Comparison of ENCODE assay signal across 21 mouse cellular contexts in genomic region chr11:118152964-118153363, GRCm38 (mm10). TPM values are rescaled to one million over a fixed set of nuclear protein-coding genes. Genes with fewer than 3 reads are reported as not detected.
A peak's percentile ranks its signal among the peaks of the same experiment; 100 is the strongest.
DNase-seq lines count a peak whose midpoint lies in the region; ATAC-seq and TF ChIP-seq lines count a peak whose summit lies in the region.
"Had no signal": no experiment of that assay in that cellular context is flagged by ENCODE, and none has a peak within 500 bp of the region (broad histone marks: within the 10 kb centered on the region; RNA-seq: fewer than 3 reads in every experiment).

No protein-coding gene starts in this region.

- no peak for TF ChIP-seq CTCF in heart, postnatal 0 days (IDR thresholded peaks at IDR 0.05; ENCODE audit: low read depth)

- H3K9me3 ChIP-seq in heart, postnatal 0 days (replicated peaks; ENCODE audit: control insufficient read depth, low read length) = 0 out of 2 replicates have a peak, but pooled peaks cover 4% of the 10 kb centered on the region
- H3K9me3 ChIP-seq in megakaryocyte, embryonic 14.5 days = peaks cover 25% of the 10 kb centered on the region
- H3K9me3 ChIP-seq: embryonic facial prominence, embryonic 15.5 days; liver, embryonic 12.5 days; midbrain, embryonic 15.5 days; neural tube, embryonic 12.5 days had no signal

- TF ChIP-seq EP300 in heart, postnatal 0 days (IDR thresholded peaks at IDR 0.05; ENCODE audit: low read depth) = no peak

- no peak overlapping the region for H3K4me2 ChIP-seq in heart, postnatal 0 days (ENCODE audit: low read depth, low read length)
- H3K4me2 ChIP-seq: embryonic facial prominence, embryonic 15.5 days; forebrain, embryonic 13.5 days; liver, embryonic 12.5 days; midbrain, embryonic 15.5 days; neural tube, embryonic 12.5 days had no signal

- ATAC-seq in heart, postnatal 0 days (ENCODE audit: insufficient read depth, low read depth) = peak; percentile 54; the same call in 1 of the 2 replicates
- ATAC-seq: forebrain, embryonic 13.5 days; hindbrain, postnatal 0 days; liver, embryonic 12.5 days; midbrain, embryonic 15.5 days had no signal

- DNase-seq in heart, postnatal 0 days (ENCODE audit: low spot score) = peak; percentile 48
- no peak for DNase-seq in heart, adult 9 months (ENCODE audit: low spot score in 2 of 2)
- peak; percentile 38 for DNase-seq in CD4-positive helper T cell, adult 2 months (ENCODE audit: low read depth, low spot score)
- peak; percentile 44 for DNase-seq in T-cell, adult 2 months (ENCODE audit: low spot score)
- DNase-seq in urinary bladder, adult 18-20 months (ENCODE audit: low spot score in 2 of 2) = no peak
- DNase-seq in right cerebral cortex, postnatal 4 days = no peak
- DNase-seq in spleen, adult 12 weeks (ENCODE audit: low spot score) = no peak
- DNase-seq: adrenal gland, adult 8-10 months; cerebellum, adult 9-10 months; heart, adult 11 months; kidney, adult 2 months; kidney, postnatal 25 days; lung, postnatal 14 days; thymus, adult 18-20 months had no signal

- no peaks in the 10 kb centered on the region for H3K27me3 ChIP-seq in heart, postnatal 0 days (ENCODE audit: control insufficient read depth, insufficient read depth, low read length)
- H3K27me3 ChIP-seq in megakaryocyte, embryonic 14.5 days (replicated peaks) = peaks cover 16% of the 10 kb centered on the region
- H3K27me3 ChIP-seq: embryonic facial prominence, embryonic 15.5 days; forebrain, embryonic 13.5 days; liver, embryonic 12.5 days; midbrain, embryonic 15.5 days; neural tube, embryonic 12.5 days had no signal

- 37% methylated on average over 4 of the region's 4 CpGs for WGBS in heart, postnatal 0 days

- no peak overlapping the region for H3K4me3 ChIP-seq in heart, postnatal 0 days (ENCODE audit: low read depth, low read length)
- H3K4me3 ChIP-seq in megakaryocyte, embryonic 14.5 days (replicated peaks) = peak overlapping the region; percentile 42
- H3K4me3 ChIP-seq: embryonic facial prominence, embryonic 15.5 days; forebrain, embryonic 13.5 days; liver, embryonic 12.5 days; midbrain, embryonic 15.5 days; neural tube, embryonic 12.5 days had no signal

- H3K36me3 ChIP-seq in heart, postnatal 0 days (replicated peaks; ENCODE audit: control insufficient read depth, insufficient read depth, low read length) = no peaks in the 10 kb centered on the region
- no peaks in the 10 kb centered on the region for H3K36me3 ChIP-seq in megakaryocyte, embryonic 14.5 days (replicated peaks; ENCODE audit: low read length)
- H3K36me3 ChIP-seq: embryonic facial prominence, embryonic 15.5 days; liver, embryonic 12.5 days; midbrain, embryonic 15.5 days; neural tube, embryonic 12.5 days had no signal

- peaks cover 31% of the 10 kb centered on the region for H3K4me1 ChIP-seq in heart, postnatal 0 days (ENCODE audit: control insufficient read depth, insufficient read depth)
- peaks cover 24% of the 10 kb centered on the region for H3K4me1 ChIP-seq in megakaryocyte, embryonic 14.5 days
- H3K4me1 ChIP-seq: neural tube, embryonic 12.5 days had no signal

- H3K9ac ChIP-seq in heart, postnatal 0 days (replicated peaks; ENCODE audit: low read depth, low read length) = no peak overlapping the region
- H3K9ac ChIP-seq: embryonic facial prominence, embryonic 15.5 days; forebrain, embryonic 13.5 days; liver, embryonic 12.5 days; midbrain, embryonic 15.5 days; neural tube, embryonic 12.5 days had no signal

- peak overlapping the region; percentile 40 for H3K27ac ChIP-seq in heart, postnatal 0 days (ENCODE audit: low read depth)
- H3K27ac ChIP-seq: embryonic facial prominence, embryonic 15.5 days; forebrain, embryonic 13.5 days; hindbrain, postnatal 0 days; liver, embryonic 12.5 days; midbrain, embryonic 15.5 days; neural tube, embryonic 12.5 days had no signal

RNA-seq across cellular contexts. Expression of gene Dnah17, which starts 22.5 kb away (rescaled TPM):
- total RNA-seq in heart, postnatal 0 days (2014; rRNA removed; ENCODE audit: low replicate concordance) = 0.31 TPM in 1 of 2 replicates, not detected in the other
- 0.01 and 0.04 TPM in 2 replicates for polyA plus RNA-seq in heart, postnatal 0 days (2015; fragmentation: Nextera tagmentation; extraction: Ambion mirVana)
- 0.06 and 0.11 TPM in 2 replicates for polyA plus RNA-seq in megakaryocyte, embryonic 14.5 days (2012; ENCODE audit: insufficient read depth, low replicate concordance)
- total RNA-seq: hindbrain, postnatal 0 days had no signal

Comparison
In these comparisons a context has a peak if more than half of its experiments do, and no peak if none do; other contexts are left out.
1. DNase-seq: peak in heart, postnatal 0 days (single experiment), CD4-positive helper T cell, adult 2 months (single experiment) and T-cell, adult 2 months (single experiment); none in heart, adult 9 months (0 of 2), urinary bladder, adult 18-20 months (0 of 2), right cerebral cortex, postnatal 4 days (single experiment) and spleen, adult 12 weeks (single experiment).